Mouse (Mus musculus) retina, adult 2 months (tissue): ENCODE measurements around the gene Ppp4r4.
"Not testable (repeated sequence)": the region's sequence is repeated elsewhere in the genome, so short reads cannot be mapped to it uniquely, and the experiment has no call there.

Experiments used
- DNase-seq: peaks from one replicate; pipeline ENCODE4 v3.0.0-alpha.2; 2012; ENCODE audit warnings: low read depth, low spot score

The Ppp4r4 gene

DNA sequence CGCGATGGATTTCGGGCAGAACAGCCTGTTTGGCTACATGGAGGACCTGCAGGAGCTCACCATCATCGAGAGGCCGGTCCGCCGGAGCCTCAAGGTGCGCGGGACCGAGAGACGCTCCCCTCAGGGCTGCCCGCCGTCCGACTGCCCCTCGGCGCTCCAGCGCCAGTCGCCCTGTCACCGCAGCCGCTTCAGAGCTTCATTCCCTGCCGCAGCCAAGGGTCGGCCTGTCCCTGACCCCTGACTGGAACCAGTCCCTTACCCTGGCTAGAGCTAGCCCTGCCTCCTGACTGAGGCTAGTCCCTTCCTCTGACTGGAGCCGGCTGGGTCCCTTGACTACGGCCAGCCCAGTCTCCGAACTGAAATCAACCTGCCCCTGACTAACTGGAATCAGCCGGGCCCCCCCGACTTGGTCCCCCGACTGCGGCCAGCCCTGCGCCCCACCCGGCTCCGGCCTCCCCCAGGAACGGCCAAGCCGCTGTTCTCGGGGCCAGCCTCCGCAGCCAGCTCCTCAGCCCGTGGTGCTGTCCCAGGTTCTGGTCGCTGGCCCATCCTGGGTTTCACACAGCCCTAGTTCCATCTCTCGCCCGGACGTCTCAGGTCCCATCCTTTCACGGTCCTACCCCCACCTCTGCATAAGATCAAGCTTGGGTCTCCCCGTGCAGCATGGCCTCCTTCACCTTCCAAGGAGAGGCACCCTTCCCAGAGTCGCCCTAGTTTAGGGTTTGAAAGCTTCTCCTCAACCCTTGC is 739 bp downstream of the Ppp4r4 start:
- no peak for DNase-seq

DNA sequence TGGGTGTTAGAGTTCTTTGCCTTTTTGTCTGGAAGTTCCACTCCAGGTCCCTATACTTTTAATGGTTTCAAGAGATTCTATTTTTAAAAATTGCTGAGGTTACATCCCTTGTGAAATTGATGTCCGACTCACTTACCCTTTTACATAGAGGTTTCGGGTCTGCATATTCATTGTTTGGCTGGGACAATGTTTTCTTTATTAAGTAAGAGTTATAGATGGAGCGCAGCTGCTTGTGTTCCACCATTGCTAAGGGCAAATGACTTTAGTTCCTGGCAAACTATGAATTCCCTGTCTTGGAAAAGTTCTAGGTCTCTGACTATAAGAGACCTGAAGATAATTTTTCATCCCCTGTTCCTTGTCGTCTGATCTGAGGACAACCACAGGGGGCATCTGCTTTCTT is 8.3 kb downstream of the Ppp4r4 start:
- no peak for DNase-seq

DNA sequence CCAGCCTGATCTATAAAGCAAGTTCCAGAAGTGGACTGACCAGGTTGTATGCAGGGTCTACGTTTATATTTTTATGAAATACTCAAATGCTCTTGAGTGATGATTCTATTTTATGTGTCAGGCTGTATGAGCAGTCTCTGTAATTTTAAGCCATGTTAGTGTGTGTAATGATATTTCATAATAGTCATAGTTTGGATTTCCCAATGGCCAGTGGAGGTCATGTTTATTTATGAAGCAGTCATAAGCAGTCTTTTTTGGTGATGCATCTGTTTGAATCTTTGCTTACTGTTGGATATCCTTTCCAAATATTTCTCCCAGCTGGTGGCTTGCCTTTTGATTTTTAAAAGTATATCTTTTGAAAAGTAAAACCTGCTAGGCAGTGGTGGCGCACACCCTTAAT is 11.3 kb downstream of the Ppp4r4 start:
- DNase-seq, result no peak

- no peak for DNase-seq
Measured at GRCm38 (mm10) chr12:103544213-103544612, 12.1 kb downstream of the Ppp4r4 start.

GRCm38 (mm10) chr12:103547438-103547837 is 15.4 kb downstream of the Ppp4r4 start:
- DNase-seq, result no peak

- no peak for DNase-seq
Measured at GRCm38 (mm10) chr12:103548526-103548925, 16.4 kb downstream of the Ppp4r4 start.

GRCm38 (mm10) chr12:103550047-103550446 is 18.0 kb downstream of the Ppp4r4 start:
- DNase-seq, result no peak

DNA sequence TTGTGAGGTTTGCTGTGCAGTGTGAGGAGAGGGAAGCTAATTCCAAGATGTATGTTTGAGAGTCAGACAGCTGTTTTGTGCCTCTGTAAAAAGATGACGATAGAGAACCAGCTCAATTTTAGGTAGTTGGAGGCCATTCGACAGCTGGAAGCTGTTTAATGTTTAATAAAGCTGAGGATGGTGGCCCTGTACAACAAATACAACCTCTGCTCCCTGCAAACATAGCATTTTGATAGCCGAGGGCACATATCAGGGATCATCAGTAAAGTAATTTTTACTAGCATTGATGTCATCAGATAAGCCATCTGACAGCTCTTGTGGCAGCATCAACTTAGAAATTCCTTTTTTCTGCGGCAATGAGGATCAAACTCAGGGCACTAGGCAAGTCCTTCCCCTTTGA is 19.3 kb downstream of the Ppp4r4 start:
- DNase-seq, result no peak

DNA sequence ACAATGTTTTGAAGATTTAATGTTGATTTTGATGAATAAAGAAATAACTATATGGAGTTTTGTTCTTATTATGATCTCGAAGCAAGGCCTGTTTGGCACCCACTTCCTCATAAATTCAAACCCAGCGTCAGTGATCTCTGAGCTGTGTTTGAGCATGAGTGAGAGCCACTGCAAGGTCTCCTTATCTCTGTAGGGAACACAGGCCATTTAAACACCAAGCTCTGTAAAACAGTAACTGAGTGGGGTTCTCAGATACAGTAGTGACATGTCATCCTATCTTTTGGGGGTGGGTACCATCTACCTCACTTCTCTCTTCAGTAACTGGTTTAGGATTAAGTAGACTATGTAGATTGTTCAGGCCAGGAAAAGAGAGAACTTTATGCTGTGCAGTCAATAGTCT is 20.4 kb downstream of the Ppp4r4 start:
- no peak for DNase-seq

- no peak for DNase-seq
Measured at GRCm38 (mm10) chr12:103553497-103553896, 21.4 kb downstream of the Ppp4r4 start.

- DNase-seq, result no peak
Measured at GRCm38 (mm10) chr12:103556856-103557255, 24.8 kb downstream of the Ppp4r4 start.

DNA sequence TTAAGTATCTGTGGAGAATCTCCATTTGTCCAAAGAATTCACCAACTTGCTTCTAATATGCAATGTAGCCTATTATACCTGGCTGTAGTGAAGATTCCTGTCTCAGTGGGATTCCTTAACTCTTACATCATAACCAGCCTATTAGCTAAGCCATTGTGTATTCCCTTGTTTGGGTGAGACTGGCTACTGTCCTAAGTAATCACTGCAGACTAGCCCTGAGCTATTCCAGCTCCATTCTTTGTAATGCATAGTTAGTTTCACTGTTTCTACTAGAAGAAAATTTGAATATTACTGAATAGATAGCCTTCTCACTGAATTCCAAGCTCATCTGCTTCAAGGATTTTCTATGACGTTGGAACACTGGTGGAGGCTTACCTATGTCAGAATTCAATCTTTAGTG is 32.6 kb downstream of the Ppp4r4 start:
- no peak for DNase-seq

GRCm38 (mm10) chr12:103565151-103565550 is 33.1 kb downstream of the Ppp4r4 start:
- no peak for DNase-seq

DNA sequence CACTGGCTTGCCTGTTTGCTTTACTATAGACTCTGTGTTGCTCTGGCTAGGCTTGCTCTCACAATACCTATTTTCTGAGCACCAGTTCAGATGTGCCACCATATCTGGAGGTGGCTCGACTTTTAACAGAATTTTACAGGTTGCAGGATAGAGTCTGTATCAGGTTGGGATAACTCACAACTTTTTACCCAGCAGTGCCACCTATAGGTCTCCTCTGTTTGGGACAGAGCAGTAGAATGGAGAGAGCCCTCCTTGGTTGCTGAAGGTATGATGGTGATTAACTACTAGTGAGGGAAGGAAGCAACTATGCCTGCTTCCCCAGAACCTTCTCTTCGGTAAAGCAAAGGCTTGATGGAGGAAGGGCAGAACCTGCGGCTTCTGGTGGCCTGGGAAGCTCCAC is 35.0 kb downstream of the Ppp4r4 start:
- DNase-seq, result no peak

DNA sequence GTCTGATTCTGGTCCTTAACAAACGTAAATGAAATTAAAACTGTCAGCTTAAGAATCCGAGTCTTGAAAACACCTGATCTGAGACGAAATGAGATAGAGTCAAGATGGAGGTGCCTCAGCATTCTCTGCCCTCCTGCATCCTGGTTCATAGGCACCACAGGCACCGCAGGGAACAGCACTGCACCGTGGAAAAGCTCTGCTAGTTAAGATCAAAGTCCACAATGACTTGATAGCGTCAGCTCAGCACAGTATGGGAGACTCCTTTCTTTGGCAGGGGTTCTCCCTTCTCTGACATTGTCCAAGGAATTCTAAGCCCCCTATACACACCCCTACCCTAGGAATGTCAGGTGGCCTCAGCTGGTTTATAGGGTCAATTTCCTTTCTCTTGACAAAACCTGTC is 37.6 kb downstream of the Ppp4r4 start:
- no peak for DNase-seq

DNA sequence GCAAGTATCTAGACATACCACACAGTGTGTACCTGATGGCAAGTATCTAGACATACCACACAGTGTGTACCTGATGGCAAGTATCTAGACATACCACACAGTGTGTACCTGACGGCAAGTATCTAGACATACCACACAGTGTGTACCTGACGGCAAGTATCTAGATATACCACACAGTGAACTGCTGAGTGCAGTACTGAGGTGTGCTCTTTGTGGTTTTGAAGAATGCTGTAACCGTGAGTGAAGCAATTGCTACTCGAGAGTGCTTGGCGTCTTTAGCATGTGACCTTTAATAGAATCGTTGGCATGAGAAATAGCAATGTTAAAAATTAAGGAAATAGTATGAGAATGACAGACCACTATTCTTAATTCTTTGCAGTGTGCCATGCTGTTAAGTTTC is 46.1 kb downstream of the Ppp4r4 start:
- DNase-seq, result not testable (repeated sequence)

DNA sequence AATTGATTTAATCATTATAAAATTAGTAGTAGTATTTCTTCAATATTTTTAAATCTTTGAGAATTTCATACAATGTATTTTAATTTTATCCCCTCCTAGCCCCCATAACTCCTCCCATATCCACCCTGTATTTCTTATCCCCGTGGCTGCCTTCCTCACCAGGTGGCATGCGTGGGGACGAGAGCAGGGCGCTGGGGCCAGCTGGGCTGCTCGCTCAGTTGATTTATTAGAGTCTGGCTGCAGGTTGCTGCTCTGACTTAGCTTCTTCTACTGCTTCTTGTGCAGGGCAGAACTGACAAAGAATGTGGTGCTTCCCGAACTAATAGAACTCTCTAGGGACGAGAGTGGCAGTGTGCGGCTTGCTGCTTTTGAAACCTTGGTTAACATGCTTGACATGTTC is 51.7 kb downstream of the Ppp4r4 start:
- no peak for DNase-seq

GRCm38 (mm10) chr12:103598411-103598810 is 66.3 kb downstream of the Ppp4r4 start:
- DNase-seq, result no peak

- no peak for DNase-seq
Measured at GRCm38 (mm10) chr12:103600364-103600763, 68.3 kb downstream of the Ppp4r4 start.

DNA sequence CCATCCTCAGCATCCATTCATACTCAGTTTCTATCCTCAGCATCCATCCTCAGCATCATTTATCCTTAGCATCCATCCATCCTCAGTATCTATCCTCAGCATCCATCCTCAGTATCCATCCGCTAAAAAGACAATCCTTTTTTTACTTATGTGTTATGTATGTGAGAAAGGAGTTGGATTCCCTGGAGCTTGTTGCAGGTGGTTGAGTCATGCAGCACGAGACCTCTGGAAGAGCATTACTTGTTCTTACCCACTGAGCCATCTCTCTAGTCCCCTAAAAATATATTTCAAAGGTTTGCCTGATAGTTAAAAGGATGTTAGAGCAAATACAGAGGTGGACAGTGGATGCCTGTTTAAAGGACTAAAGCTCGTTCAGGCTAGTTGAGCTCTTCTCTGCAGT is 69.8 kb downstream of the Ppp4r4 start:
- DNase-seq, result no peak

GRCm38 (mm10) chr12:103615141-103615540 is 83.1 kb downstream of the Ppp4r4 start:
- DNase-seq, result no peak

- DNase-seq, result no peak
Measured at GRCm38 (mm10) chr12:103615734-103616133, 83.7 kb downstream of the Ppp4r4 start.

DNA sequence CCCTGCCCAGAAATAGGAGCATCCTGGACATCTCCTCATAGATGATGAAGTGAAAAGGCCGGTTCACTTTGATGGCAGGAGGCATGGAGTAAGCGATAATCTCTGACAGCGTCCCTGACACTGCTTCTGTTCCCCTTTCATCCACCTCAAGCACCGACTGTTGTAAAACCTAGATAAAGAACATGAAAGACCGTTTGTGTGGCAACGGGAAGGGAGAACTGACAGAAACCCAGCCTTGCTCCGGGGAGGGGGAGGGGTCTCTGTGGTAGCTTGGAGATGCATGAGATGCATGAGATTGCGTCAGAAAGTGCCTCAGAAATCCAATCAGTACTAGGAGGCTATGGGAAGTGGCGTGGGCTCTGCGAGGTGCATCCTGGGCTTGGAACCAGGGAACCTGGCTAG is 84.8 kb downstream of the Ppp4r4 start:
- DNase-seq, result no peak

DNA sequence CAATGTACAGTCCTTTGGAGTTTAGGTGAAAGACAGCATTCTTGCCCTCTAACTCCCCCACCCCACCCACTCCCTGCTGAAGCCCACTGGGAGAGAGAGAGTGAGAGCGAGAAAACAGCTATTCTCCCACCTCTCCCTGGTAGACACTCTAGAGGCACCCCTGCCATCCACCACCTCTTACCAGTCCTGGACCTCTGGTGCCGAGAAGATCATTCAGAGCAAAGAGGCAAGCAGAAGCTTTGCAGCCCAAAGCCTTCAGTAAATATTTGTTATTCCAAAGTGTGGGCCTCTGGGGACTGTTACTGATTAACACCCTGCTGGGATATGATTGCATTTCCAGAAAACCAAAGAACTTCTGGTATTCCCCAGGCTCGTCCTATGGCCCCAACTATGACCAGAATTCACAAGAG is 99.1 kb downstream of the Ppp4r4 start, which contains the start of gene Serpina10:
Gene Serpina10, minus strand, starts transcription at position 242 of the 410 bp plus-strand sequence.
- DNase-seq, result no peak
